Mouse (Mus musculus) liver, postnatal 0 days (tissue): ENCODE measurements around the gene Smim14. TPM values are rescaled to one million over a fixed set of nuclear protein-coding genes. Genes with fewer than 3 reads are reported as not detected.

Experiments
- ATAC-seq: fragments of 200-750 bp; cut with Nextera tagmentation; 2 replicates; pipeline ENCODE4 v1.8.0; 2017; ENCODE audit warnings: mild to moderate bottlenecking, moderate library complexity
- DNase-seq: peaks from one replicate; pipeline ENCODE4 v3.0.0-alpha.2; 2016
- H3K27ac ChIP-seq: fragments of 300-500 bp; sonication (generic); 2 replicates; pipeline ENCODE4 v1.5.1; 2014; ENCODE audit warnings: antibody characterized with exemption, moderate library complexity, mild to moderate bottlenecking, low read depth
- H3K27me3 ChIP-seq: fragments of 300-500 bp; sonication (generic); 2 replicates; pipeline ENCODE4 v1.6.1; 2014; ENCODE audit warnings: low read length, control low read depth, mixed read lengths; ENCODE audit not compliant: insufficient read depth
- H3K36me3 ChIP-seq: fragments of 300-500 bp; sonication (generic); replicated peaks from 2 replicates; pipeline ENCODE4 v1.6.1; 2014; ENCODE audit warnings: mild to moderate bottlenecking, control low read depth, low read length, moderate library complexity, mixed read lengths; ENCODE audit not compliant: insufficient read depth
- H3K4me1 ChIP-seq: fragments of 300-500 bp; sonication (generic); 2 replicates; pipeline ENCODE4 v1.6.1; 2014; ENCODE audit warnings: antibody characterized with exemption, mild to moderate bottlenecking, control low read depth; ENCODE audit not compliant: insufficient read depth
- H3K4me2 ChIP-seq: fragments of 300-500 bp; sonication (generic); 2 replicates; pipeline ENCODE4 v1.6.1; 2014; ENCODE audit warnings: low read depth, mild to moderate bottlenecking, low read length, moderate library complexity, mixed read lengths
- H3K4me3 ChIP-seq: fragments of 300-500 bp; sonication (generic); 2 replicates; pipeline ENCODE4 v1.5.1; 2014; ENCODE audit warnings: low read depth, low read length
- H3K9ac ChIP-seq: fragments of 300-500 bp; sonication (generic); replicated peaks from 2 replicates; pipeline ENCODE4 v1.6.1; 2014; ENCODE audit warnings: mild to moderate bottlenecking, moderate library complexity
- H3K9me3 ChIP-seq: fragments of 300-500 bp; sonication (generic); 2 replicates; pipeline ENCODE4 v1.6.1; 2016; ENCODE audit warnings: mild to moderate bottlenecking, control low read depth, low read length, mixed read lengths
- CTCF ChIP-seq: sonication (generic); IDR thresholded peaks from 2 replicates; pipeline ENCODE4 v1.5.1; 2016; ENCODE audit warnings: antibody characterized with exemption, low read depth
- EP300 ChIP-seq: IDR thresholded peaks from 2 replicates; pipeline ENCODE4 v1.6.1; 2016; ENCODE audit warnings: antibody characterized with exemption, low read depth, mild to moderate bottlenecking
- WGBS: fragments of 180-500 bp; shearing (Covaris S2); extraction: QIAGEN DNeasy Blood & Tissue Kit; methylation state at CpG from one replicate; pipeline ENCODE4 v1.1.7; 2014; ENCODE audit not compliant: insufficient replicate concordance; 5-methylcytosine and 5-hydroxymethylcytosine counted together
- polyA plus RNA-seq: library from polyadenylated mRNA; unstranded; fragments of >200 nt; fragmentation: Nextera tagmentation; extraction: Ambion mirVana; gene quantifications from 2 replicates; pipeline ENCODE4 v1.2.1, GENCODE M21; 2015

Gene Smim14
- polyA plus RNA-seq, 1 experiment from 2014 or later: 91.0 TPM

DNA sequence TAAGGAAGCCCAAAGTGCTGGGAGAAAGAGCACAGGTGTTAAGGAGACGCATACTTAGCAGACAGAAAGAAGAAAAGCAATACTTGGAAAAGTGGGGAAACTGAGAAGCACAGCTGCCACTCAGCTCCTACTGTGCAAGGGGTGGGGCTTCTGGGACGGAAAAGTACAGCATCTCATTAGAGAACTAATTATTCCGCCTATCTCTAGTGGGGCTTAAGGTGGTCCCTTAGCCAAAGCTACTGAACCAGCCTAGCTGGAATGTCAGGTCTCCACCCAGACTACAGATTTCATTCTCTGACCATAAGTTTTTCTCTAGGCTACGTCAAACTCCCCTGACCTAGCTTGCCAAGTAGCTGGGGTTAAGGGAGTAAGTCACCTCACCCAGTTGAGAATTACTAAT, 2.5 kb downstream of the Smim14 start:
- WGBS: 83% methylated on average over 4 of the region's 4 CpGs
- Histone ChIP-seq H3K27ac (no peak overlapping the region), H3K4me2 (no peak overlapping the region), H3K4me3 (no peak overlapping the region), H3K36me3 (no peaks in the 10 kb centered on the region), H3K9me3 (no peaks in the 10 kb centered on the region), H3K27me3 (no peaks in the 10 kb centered on the region), H3K4me1 (peaks cover 8% of the 10 kb centered on the region), H3K9ac (no peak overlapping the region)
- TF ChIP-seq EP300 (no peak), CTCF (no peak)
- no peak for DNase-seq
- ATAC-seq: no peak

DNA sequence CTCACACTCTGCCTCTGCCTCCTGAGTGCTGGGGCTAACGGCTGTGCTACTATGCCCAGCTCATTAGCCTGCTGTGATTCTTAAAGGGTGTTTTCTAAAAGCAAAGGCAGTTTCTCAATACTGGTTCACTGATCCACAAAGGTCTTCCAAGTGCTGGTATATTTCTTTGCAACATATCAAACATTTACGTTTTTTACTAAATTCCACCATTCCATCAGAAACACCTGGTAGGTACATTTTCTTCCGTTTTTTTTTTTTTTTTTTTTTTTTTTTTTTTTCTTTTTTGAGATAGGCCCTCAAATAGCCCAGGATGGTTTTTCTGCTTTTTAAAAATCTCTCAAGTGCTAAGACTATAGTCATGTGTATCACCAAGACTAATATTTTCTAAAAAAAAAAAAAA, 5.7 kb downstream of the Smim14 start:
- Histone ChIP-seq H3K9me3 (no peaks in the 10 kb centered on the region), H3K27me3 (no peaks in the 10 kb centered on the region), H3K4me2 (no peak overlapping the region), H3K27ac (no peak overlapping the region), H3K4me3 (no peak overlapping the region), H3K9ac (no peak overlapping the region), H3K4me1 (peaks cover 4% of the 10 kb centered on the region), H3K36me3 (no peaks in the 10 kb centered on the region)
- ATAC-seq: no peak
- no peak for DNase-seq
- TF ChIP-seq EP300 (no peak), CTCF (no peak)
- 67% methylated on average over 3 of the region's 3 CpGs for WGBS

DNA sequence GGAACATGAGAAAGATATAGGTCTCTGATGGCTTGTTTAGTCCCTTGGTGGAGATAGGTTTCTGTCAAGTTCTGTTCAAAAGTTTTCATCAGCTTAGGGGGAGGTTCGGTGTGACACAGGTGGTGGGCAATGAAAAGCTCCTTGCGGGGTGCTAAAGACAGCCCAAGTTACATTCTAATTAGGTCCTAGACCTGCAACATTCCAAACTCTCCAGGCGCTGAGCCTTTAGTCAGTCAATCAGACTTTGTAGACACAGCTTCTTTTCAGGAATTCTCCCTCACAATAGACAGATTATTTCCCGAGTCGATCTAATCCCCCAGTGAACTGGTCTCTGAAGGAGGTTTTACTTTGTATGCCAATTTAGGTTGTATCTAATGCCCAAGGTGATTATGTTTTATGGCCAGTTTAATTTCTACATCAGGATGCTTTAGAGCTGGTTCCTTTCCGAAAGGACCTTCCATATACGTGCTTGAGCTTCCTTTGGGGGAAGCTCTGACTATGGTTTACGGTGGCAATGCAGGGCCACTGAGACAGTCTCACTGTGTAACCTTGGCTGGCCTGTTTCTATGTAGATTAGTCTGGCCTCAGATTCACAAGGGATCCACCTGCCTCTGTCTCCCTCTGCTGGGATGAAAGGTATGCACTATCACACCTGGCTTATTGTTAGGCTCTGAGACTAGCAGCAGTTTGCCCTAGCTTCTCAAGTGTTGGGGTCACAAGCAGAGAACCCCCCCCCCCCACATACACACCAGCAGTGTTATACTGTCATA, 11.1 kb downstream of the Smim14 start:
- ATAC-seq (peak; percentile 51; the same call in 1 of the 2 replicates), DNase-seq (no peak)
- WGBS: 51% methylated on average over 8 of the region's 8 CpGs
- Histone ChIP-seq H3K4me1 (no peaks in the 10 kb centered on the region), H3K9ac (no peak overlapping the region), H3K27me3 (no peaks in the 10 kb centered on the region), H3K36me3 (no peaks in the 10 kb centered on the region), H3K4me2 (no peak overlapping the region), H3K9me3 (no peaks in the 10 kb centered on the region), H3K4me3 (no peak overlapping the region), H3K27ac (no peak overlapping the region)
- peak; percentile 68 for TF ChIP-seq CTCF
- TF ChIP-seq EP300: no peak

DNA sequence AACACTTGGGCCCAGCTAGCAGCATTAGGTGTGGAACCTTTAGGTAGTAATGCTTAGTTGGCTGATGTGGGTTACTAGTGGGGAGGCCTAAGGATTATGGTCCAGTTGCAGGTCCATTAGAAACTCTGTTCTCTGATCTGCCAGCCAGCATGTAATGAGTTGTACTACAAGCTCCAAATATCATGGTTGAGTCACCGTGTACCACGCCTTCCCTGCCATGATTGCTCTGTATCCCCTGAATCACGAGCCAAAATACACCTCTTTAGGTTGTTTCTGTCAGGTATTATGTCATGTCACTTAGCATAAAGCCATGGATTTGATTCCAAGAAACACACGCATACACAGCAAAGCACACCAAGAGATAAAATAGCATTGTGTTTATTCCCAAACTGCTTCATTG, 12.2 kb downstream of the Smim14 start:
- Histone ChIP-seq H3K27ac (no peak overlapping the region), H3K9me3 (no peaks in the 10 kb centered on the region), H3K4me2 (no peak overlapping the region), H3K27me3 (no peaks in the 10 kb centered on the region), H3K36me3 (no peaks in the 10 kb centered on the region), H3K4me3 (no peak overlapping the region), H3K4me1 (no peaks in the 10 kb centered on the region), H3K9ac (no peak overlapping the region)
- 77% methylated on average over 4 of the region's 4 CpGs for WGBS
- DNase-seq: no peak
- no peak for ATAC-seq
- TF ChIP-seq EP300 (no peak), CTCF (no peak)

DNA sequence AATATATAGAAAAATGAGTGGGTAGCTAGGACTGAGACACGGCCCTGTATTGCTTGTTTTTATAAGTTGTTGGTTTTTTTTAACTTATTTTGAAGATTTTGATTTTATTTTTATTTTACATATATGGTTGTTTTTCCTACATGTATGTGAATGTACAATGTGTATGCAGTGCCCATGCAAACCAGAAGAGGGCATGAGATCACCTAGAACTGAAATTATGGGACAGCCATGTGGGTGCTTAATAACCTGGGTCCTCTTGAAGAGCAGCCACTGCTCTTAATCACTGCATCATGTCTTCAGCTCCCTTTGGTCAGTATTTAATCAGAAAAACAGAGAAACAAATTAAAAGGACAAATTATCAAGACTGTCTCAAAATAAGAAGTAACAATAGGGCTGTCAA, 15.2 kb downstream of the Smim14 start:
- Histone ChIP-seq H3K4me1 (no peaks in the 10 kb centered on the region), H3K4me2 (no peak overlapping the region), H3K36me3 (no peaks in the 10 kb centered on the region), H3K4me3 (no peak overlapping the region), H3K27ac (no peak overlapping the region), H3K9me3 (peaks cover 2% of the 10 kb centered on the region), H3K9ac (no peak overlapping the region), H3K27me3 (no peaks in the 10 kb centered on the region)
- 73% methylated on average over 1 of the region's 1 CpGs for WGBS
- DNase-seq: no peak
- TF ChIP-seq CTCF: peak; percentile 61
- TF ChIP-seq EP300: no peak
- no peak for ATAC-seq

DNA sequence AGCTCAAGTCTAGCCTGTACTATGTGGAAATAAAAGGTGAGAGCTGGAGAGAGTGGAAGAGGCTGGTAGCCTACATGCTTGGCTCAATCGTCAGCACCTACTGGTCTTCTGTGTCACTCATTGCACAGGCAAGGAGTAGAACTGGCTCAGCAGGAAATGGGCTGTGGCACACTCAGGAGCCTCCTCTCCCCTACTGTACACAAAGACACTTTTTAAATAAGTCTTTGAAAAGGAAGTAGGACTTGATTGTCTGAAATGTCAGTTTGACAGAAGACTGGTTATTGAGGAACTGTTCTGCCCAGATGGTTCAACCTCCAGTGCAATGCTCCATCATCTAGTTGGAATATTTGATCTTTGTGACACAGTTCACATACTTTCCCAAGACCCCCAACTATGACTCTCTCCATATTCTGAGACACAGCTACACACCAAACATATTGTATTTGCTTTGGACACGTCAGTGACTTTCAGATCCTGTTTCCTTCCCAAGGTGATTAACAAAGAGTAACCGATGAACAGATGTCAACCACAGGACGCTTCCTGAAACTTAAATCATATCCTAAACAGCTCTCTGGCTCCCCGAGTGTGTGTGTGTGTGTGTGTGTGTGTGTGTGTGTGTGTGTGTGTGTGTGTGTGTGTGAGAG, 22.2 kb downstream of the Smim14 start:
- Histone ChIP-seq H3K36me3 (no peaks in the 10 kb centered on the region), H3K27ac (peak overlapping the region; percentile 25; the same call in 1 of the 2 replicates), H3K4me3 (no peak overlapping the region), H3K9me3 (peaks cover 3% of the 10 kb centered on the region), H3K9ac (no peak overlapping the region), H3K27me3 (no peaks in the 10 kb centered on the region), H3K4me1 (no peaks in the 10 kb centered on the region), H3K4me2 (no peak overlapping the region; the same call in 1 of the 2 replicates)
- ATAC-seq: peak; percentile 43
- DNase-seq: no peak
- TF ChIP-seq CTCF (no peak), EP300 (no peak)
- 25% methylated on average over 5 of the region's 5 CpGs for whole genome bisulfite sequencing
